Mouse (Mus musculus): ENCODE data around the gene Nudt19.
"Not testable (repeated sequence)": the region's sequence is repeated elsewhere in the genome, so short reads cannot be mapped to it uniquely, and the experiment has no call there.

The Nudt19 gene

DNA sequence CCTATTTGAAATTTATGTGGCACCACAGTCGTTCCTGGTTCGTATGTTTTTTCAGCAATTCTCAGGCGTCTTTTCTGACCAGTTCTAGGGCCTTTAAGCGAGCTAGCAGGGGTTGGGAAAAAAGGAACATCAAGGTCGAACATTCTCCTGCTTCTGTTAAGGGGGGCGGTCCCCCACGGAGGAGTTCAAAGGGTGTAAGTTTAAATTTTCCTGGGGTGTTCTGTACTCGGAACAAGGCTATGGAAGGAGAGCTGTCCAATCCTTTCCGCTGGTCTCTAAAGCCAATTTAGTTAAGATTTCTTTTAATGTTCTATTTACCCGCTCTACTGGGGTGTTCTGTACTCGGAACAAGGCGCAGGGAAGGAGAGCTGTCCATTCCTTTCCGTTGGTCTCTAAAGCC lies 9.9 kb upstream of the Nudt19 start:
- DNase-seq (ENCODE audit: low read depth, low spot score) = not testable (repeated sequence)

DNA sequence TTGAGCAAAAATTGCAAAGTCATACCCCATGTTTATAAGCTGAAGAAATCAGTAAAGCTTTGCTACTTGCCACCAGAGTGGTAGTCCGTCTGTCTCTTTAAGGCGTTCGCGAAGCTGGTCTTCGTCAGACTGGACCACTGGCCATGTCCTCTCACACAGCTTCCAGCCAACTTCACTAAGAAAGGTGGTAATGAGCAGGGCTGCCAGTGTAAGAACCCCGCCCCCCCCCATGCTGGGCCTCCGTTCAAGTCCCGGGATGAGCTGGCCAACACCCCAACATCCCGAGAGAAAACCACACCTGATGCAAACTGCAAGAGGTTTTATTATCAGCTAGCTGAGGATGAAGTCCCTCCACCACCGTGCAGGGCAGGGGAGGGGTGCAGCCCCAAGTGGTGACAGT lies 8.8 kb upstream of the Nudt19 start:
- not testable (repeated sequence) for DNase-seq (ENCODE audit: low read depth, low spot score)

DNA sequence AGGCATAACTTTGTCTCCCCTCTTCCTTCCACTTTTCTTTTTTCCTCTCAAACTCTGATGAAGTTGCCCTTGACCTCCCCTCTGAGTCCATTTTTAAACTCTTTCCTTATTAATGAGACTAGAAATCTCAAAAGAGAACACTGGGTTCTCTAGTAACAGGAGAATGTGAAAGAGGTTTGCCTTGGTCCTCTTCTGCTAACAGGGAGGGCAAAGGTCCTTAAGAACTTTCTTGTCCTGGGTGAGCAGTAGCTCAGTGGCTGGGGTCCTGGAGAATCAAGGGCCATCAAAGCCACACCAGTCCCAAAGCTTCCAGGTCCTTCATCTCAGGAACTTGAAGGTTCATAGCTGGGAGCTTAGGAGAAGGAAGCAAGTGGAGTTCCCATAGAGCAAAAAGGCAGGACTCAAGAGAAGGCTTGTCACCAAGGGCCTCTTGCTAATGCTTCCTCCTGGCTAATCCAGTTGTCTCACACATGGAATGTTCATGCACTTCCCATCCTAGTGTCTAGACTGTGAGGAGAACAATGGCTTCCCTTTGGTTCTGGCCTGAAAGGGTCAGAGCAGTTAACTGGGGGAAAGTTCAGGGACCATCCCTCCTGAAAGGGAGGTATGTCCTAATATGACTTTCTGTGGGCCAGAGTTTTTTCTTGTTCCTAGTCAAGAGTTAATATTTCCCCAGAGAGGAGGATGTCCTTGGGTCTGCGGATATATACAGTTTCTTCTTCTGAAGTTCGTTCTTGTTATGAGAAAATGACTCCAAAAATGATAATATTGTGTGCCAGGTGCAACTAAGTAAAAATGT lies 8.2 kb upstream of the Nudt19 start:
- no peak for DNase-seq (ENCODE audit: low read depth, low spot score)

GRCm38 (mm10) chr7:35563071-35563470 lies 7.0 kb upstream of the Nudt19 start:
- no peak for DNase-seq (ENCODE audit: low read depth, low spot score)

- no peak for DNase-seq (ENCODE audit: low read depth, low spot score)
Measured at GRCm38 (mm10) chr7:35559838-35560237, 3.7 kb upstream of the Nudt19 start.

DNA sequence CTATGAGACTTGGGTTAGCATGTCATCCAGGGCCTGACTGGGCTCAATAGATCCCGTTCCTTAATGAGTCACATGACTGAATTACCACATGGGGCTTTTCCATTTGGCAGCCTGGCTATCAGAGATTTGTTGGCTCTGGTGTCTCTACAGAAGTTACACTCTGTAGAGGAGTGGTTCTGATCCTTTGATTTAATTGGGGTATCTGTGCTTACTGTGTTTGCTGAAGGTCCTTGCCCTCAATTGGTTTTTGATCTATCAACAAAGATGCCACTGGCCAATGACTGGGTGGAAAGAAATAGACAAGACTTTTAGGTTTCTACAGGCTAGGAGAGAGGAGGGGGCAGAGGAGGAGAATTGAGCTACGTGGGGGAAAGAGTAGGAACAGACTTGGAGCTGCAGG lies 2.6 kb upstream of the Nudt19 start:
- DNase-seq (ENCODE audit: low read depth, low spot score) = no peak

DNA sequence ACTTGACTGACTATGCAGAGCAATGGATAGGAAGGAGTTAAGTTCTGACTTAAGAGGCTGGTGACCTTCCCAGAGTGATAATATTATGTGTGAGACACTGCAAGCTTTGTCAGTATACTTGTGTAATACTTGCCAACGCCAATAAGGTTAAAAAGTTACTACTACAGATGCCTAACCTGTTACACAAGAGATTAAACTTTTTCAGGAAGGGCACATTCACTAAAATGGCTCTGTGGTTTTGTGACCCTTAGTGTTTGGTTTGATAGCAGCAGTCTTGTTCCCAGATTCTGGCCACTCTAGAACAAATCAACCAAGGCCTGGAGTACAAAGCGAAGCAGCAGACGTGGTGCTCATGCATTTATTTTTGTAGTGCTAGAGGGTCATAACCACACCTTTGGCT lies 1.5 kb upstream of the Nudt19 start:
- no peak for DNase-seq (ENCODE audit: low read depth, low spot score)

GRCm38 (mm10) chr7:35556905-35557304 lies 801 bp upstream of the Nudt19 start:
- no peak for DNase-seq (ENCODE audit: low read depth, low spot score)

GRCm38 (mm10) chr7:35555224-35556204 lies 590 bp downstream of the Nudt19 start:
- DNase-seq (ENCODE audit: low read depth, low spot score) = peak; percentile 92

- DNase-seq (ENCODE audit: low read depth, low spot score) = peak; percentile 74
Measured at GRCm38 (mm10) chr7:35554605-35555175, 1.4 kb downstream of the Nudt19 start.

DNA sequence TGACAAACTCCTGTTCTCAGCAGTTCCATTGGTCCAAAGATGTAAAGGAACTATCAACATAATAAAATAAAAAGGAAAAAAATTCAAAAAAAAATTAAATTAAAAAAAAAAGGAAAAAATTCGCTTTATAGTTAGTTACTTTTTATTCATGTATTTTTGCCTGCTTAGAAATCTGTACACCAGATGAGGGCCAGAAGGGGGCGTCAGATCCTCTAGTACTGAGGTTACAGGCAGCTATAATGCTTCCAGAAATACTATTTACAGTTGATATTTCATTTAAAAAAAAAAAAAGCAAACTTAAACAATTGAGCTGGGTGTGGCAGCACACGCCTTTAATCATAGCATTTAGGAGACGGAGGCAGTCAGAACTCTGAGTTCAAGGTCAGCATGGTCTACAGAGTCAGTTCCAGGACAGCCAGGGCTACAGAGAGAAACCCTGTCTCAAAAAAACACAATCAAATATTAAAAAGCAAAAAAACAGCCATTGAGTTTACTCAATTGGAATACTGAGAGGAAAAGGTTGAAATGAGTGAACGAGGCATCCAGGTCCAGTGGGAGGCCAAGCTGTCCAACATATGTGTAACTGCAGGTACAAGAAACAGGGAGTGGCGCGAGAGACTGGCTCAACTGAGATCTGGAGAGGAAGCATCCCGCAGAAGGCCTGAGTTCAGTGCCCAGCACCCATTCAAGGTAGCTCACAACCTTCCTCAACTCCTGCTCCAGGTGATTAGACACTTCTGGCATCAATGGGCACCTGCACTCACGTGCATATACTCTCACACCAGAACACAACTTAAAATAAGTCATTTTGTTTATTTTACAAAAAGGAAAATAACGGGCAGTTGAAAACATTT lies 2.1 kb downstream of the Nudt19 start:
- peak; percentile 54 for DNase-seq (ENCODE audit: low read depth, low spot score)

GRCm38 (mm10) chr7:35545881-35546280 lies 10.2 kb downstream of the Nudt19 start:
- DNase-seq (ENCODE audit: low read depth, low spot score) = peak; percentile 68

GRCm38 (mm10) chr7:35537562-35537961 lies 18.5 kb downstream of the Nudt19 start, which contains the start of gene Tdrd12:
TSS of gene Tdrd12 (minus strand) at chr7:35537745.
- no peak for DNase-seq (ENCODE audit: low read depth, low spot score)

- DNase-seq (ENCODE audit: low read depth, low spot score) = no peak
Measured at GRCm38 (mm10) chr7:35535750-35536512, 20.2 kb downstream of the Nudt19 start.

DNA sequence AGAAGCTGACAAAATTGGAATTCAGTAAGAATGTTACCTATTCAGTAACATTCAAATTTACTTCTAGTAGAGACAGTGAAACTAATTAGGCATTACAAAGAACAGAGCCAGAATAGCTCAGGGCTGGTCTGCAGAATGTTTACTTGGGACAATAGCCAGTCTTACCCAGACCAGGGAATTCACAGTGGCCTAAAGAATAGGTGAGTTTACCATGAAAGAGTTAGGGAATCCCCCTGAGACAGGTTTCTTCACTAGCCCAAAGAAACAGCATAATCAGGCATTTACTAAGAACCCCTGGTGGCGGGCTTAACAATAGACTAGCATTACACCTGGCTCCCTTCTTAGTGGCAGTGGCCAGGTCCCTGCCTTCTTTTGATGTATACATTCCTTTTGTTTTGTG lies 25.6 kb downstream of the Nudt19 start:
- not testable (repeated sequence) for DNase-seq (ENCODE audit: low read depth, low spot score)

- DNase-seq (ENCODE audit: low read depth, low spot score) = no peak
Measured at GRCm38 (mm10) chr7:35530026-35530425, 26.1 kb downstream of the Nudt19 start.

- DNase-seq (ENCODE audit: low read depth, low spot score) = no peak
Measured at GRCm38 (mm10) chr7:35526795-35527194, 29.3 kb downstream of the Nudt19 start.

DNA sequence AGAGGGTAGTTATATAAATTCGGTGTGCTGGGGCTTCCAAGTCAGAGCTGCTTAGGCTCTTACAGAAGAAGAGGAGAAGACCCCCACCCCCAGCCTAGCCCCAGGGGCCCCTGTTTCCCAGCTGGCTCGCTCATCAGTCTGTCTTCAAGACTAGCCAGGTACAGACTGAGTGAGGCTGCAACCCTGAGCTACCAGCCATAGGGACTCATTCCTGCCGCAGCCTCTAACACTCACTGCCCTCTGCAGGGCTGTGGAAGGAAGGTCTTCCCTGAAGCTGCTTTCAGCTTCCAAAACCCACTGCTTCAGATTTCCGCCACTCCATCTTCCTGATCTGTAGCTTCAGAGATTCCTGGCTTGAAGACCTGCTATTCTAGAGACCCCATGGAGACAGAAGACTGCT lies 54.1 kb downstream of the Nudt19 start:
- no peak for DNase-seq (ENCODE audit: low read depth, low spot score)

GRCm38 (mm10) chr7:35497516-35497915 lies 58.6 kb downstream of the Nudt19 start:
- DNase-seq (ENCODE audit: low read depth, low spot score) = no peak

Measured in CD4-positive helper T cell, adult 2 months (primary cell).